ENCODE assay signal across 11 mouse cellular contexts in genomic region chr11:63129840-63130239, GRCm38 (mm10). TPM values are rescaled to one million over a fixed set of nuclear protein-coding genes. Genes with fewer than 3 reads are reported as not detected.
DNase-seq lines count a peak whose midpoint lies in the region; ATAC-seq lines count a peak whose summit lies in the region.
"Had no signal": no experiment of that assay in that cellular context is flagged by ENCODE, and none has a peak within 500 bp of the region (broad histone marks: within the 10 kb centered on the region; RNA-seq: fewer than 3 reads in every experiment).

No protein-coding gene starts in this region.

- H3K9me3 ChIP-seq in lung, embryonic 16.5 days (ENCODE audit: control insufficient read depth, low read length): no peaks in the 10 kb centered on the region
- no peaks in the 10 kb centered on the region for H3K9me3 ChIP-seq in intestine, embryonic 16.5 days (ENCODE audit: control insufficient read depth, low read length)
- H3K9me3 ChIP-seq in stomach, embryonic 15.5 days: no peaks in the 10 kb centered on the region
- H3K9me3 ChIP-seq: liver, embryonic 15.5 days had no signal

- WGBS in lung, embryonic 16.5 days: 29% methylated on average over 12 of the region's 12 CpGs
- 33% methylated on average over 12 of the region's 12 CpGs for WGBS in intestine, embryonic 16.5 days
- WGBS in stomach, embryonic 15.5 days: 49% methylated on average over 12 of the region's 12 CpGs

- peak; percentile 20 for DNase-seq in embryo, embryonic 10 days (ENCODE audit: low spot score)
- no peak for DNase-seq in embryo, embryonic 10.5 days (ENCODE audit: low spot score)
- DNase-seq in lung, postnatal 4 days: no peak
- DNase-seq in cerebellum, postnatal 14 days: no peak
- no peak for DNase-seq in thymus, postnatal 36 days

- peaks cover 39% of the 10 kb centered on the region for H3K4me1 ChIP-seq in lung, embryonic 16.5 days (replicated peaks; ENCODE audit: control insufficient read depth, insufficient read depth, low read length)
- peaks cover 34% of the 10 kb centered on the region for H3K4me1 ChIP-seq in intestine, embryonic 16.5 days (ENCODE audit: control insufficient read depth, insufficient read depth, low read length)
- H3K4me1 ChIP-seq in stomach, embryonic 15.5 days: peaks cover 36% of the 10 kb centered on the region

- H3K36me3 ChIP-seq in lung, embryonic 16.5 days (ENCODE audit: control insufficient read depth, insufficient read depth, low read length): no peaks in the 10 kb centered on the region
- H3K36me3 ChIP-seq in intestine, embryonic 16.5 days (ENCODE audit: control insufficient read depth, insufficient read depth, low read length): no peaks in the 10 kb centered on the region
- no peaks in the 10 kb centered on the region for H3K36me3 ChIP-seq in stomach, embryonic 15.5 days
- H3K36me3 ChIP-seq: liver, embryonic 15.5 days had no signal

- peaks cover 2% of the 10 kb centered on the region; the same call in 1 of the 2 replicates for H3K27me3 ChIP-seq in lung, embryonic 16.5 days (ENCODE audit: control insufficient read depth, insufficient read depth, low read depth, low read length)
- H3K27me3 ChIP-seq in intestine, embryonic 16.5 days (replicated peaks; ENCODE audit: control insufficient read depth, insufficient read depth, low read length): peaks cover 24% of the 10 kb centered on the region
- H3K27me3 ChIP-seq in stomach, embryonic 15.5 days (replicated peaks): peaks cover 38% of the 10 kb centered on the region

- H3K9ac ChIP-seq in lung, embryonic 16.5 days (ENCODE audit: low read length): peak overlapping the region; percentile 2; the same call in 1 of the 2 replicates
- H3K9ac ChIP-seq in intestine, embryonic 16.5 days (ENCODE audit: low read depth, low read length): no peak overlapping the region
- no peak overlapping the region for H3K9ac ChIP-seq in stomach, embryonic 15.5 days
- H3K9ac ChIP-seq: forebrain, postnatal 0 days; liver, embryonic 15.5 days had no signal

- no peak for ATAC-seq in lung, embryonic 16.5 days (ENCODE audit: low read depth)
- ATAC-seq in intestine, embryonic 16.5 days: no peak
- no peak for ATAC-seq in stomach, embryonic 15.5 days (ENCODE audit: insufficient read depth, low FRiP score, low read depth)
- ATAC-seq: forebrain, postnatal 0 days had no signal

- peak overlapping the region; percentile 67 for H3K4me2 ChIP-seq in lung, embryonic 16.5 days (ENCODE audit: low read depth, low read length)
- H3K4me2 ChIP-seq in intestine, embryonic 16.5 days (ENCODE audit: low read depth, low read length): 0 out of 2 replicates have a peak overlapping the region, but pooled peaks have one; percentile 2
- H3K4me2 ChIP-seq in stomach, embryonic 15.5 days: peak overlapping the region; percentile 38

- H3K27ac ChIP-seq in lung, embryonic 16.5 days (ENCODE audit: low read length): peak overlapping the region; percentile 11; the same call in 1 of the 2 replicates
- no peak overlapping the region for H3K27ac ChIP-seq in intestine, embryonic 16.5 days (ENCODE audit: low read length)
- no peak overlapping the region for H3K27ac ChIP-seq in stomach, embryonic 15.5 days
- H3K27ac ChIP-seq: hindbrain, postnatal 0 days; liver, embryonic 15.5 days had no signal

- H3K4me3 ChIP-seq in lung, embryonic 16.5 days (ENCODE audit: low read length): peak overlapping the region; percentile 27
- 0 out of 2 replicates have a peak overlapping the region, but pooled peaks have one; percentile 17 for H3K4me3 ChIP-seq in intestine, embryonic 16.5 days (ENCODE audit: low read length)
- H3K4me3 ChIP-seq in stomach, embryonic 15.5 days (replicated peaks): no peak overlapping the region
- H3K4me3 ChIP-seq: liver, embryonic 15.5 days had no signal

RNA-seq across cellular contexts. Expression of gene Pmp22, which starts 1.1 kb away (rescaled TPM):
- polyA plus RNA-seq in lung, embryonic 16.5 days (2015; fragmentation: Nextera tagmentation; extraction: Ambion mirVana): 298 and 312 TPM in 2 replicates
- polyA plus RNA-seq in intestine, embryonic 16.5 days (2015; fragmentation: Nextera tagmentation; extraction: Ambion mirVana): 110 and 113 TPM in 2 replicates
- 148 and 165 TPM in 2 replicates for polyA plus RNA-seq in stomach, embryonic 15.5 days (2015; fragmentation: Nextera tagmentation; extraction: Ambion mirVana)

Comparison
In these comparisons a context has a peak if more than half of its experiments do, and no peak if none do; other contexts are left out.
1. H3K4me2 ChIP-seq: peak in every context shown above with its lines; median percentile 67 in lung, embryonic 16.5 days; 38 in stomach, embryonic 15.5 days; 2 in intestine, embryonic 16.5 days.